Mouse (Mus musculus) spleen, adult 2 months (tissue): ENCODE results near the gene St3gal5.

ENCODE experiments used
- CTCF ChIP-seq: fragments of 200-500 bp; IDR thresholded peaks from 2 replicates; pipeline ENCODE4 v1.5.1; 2011; ENCODE audit warnings: mild to moderate bottlenecking, inconsistent platforms; ENCODE audit not compliant: insufficient read depth, insufficient read length, insufficient replicate concordance; ENCODE audit errors: extremely low read depth
- POLR2A ChIP-seq: fragments of 200-500 bp; IDR thresholded peaks from 2 replicates; pipeline ENCODE4 v1.6.1; 2011; ENCODE audit warnings: low read depth, low read length, inconsistent platforms

DNA sequence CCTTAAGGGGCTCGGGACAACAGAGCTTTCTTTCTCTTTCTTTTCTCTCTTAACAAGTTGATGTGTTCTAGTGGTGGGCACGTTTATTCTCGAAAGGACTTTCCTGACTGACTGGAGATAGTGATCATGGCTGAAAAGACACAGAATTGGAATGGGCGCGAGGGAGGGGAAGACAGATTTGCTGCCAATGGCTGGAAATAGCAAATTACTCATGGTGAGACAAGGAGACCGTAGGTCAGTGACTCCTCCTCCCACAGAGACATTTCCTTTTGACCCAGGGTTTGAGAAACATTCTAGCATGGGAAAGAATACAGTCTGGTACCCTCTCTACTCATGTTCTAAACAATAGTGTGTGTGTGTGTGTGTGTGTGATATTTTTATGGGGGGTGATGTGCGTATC, 46.6 kb upstream of the St3gal5 start:
- TF ChIP-seq POLR2A = no peak
- TF ChIP-seq CTCF = no peak
